Mouse (Mus musculus) heart, embryonic 14.5 days (tissue): ENCODE measurements at regions not wholly inside any gene's neighbourhood (a gene's known extent, or its start where the extent isn't known, plus 50 kb on each side); places are given as distances from the start of the nearest gene placed in this dataset.

Experiments used
- ATAC-seq: fragments of 200-750 bp; cut with Nextera tagmentation; 2 replicates; pipeline ENCODE4 v1.8.0; 2017; ENCODE audit warnings: low read depth, moderate TSS enrichment; ENCODE audit not compliant: insufficient number of reproducible peaks, insufficient read depth, low FRiP score
- H3K27ac ChIP-seq, 2 experiments: fragments of 200-500 bp in 1 of 2; fragments of 300-500 bp in 1 of 2; sonication (generic) in 1 of 2; replicated peaks in 1 of 2; 2 replicates each; pipeline ENCODE4 v1.5.1; 2012 to 2014; ENCODE audit warnings: low read depth in 2 of 2, low read length in 2 of 2, control low read depth in 1 of 2, mild to moderate bottlenecking in 1 of 2, mixed read lengths in 1 of 2; ENCODE audit not compliant: control insufficient read depth in 1 of 2, insufficient read depth in 1 of 2
- H3K27me3 ChIP-seq: fragments of 300-500 bp; sonication (generic); 2 replicates; pipeline ENCODE4 v1.6.1; 2014; ENCODE audit warnings: mild to moderate bottlenecking, low read length, control low read depth; ENCODE audit not compliant: control insufficient read depth, insufficient read depth
- H3K36me3 ChIP-seq: fragments of 300-500 bp; sonication (generic); 2 replicates; pipeline ENCODE4 v1.6.1; 2014; ENCODE audit warnings: mild to moderate bottlenecking, control low read depth, low read length, mixed read lengths; ENCODE audit not compliant: control insufficient read depth, insufficient read depth
- H3K4me1 ChIP-seq, 2 experiments: fragments of 200-500 bp in 1 of 2; fragments of 300-500 bp in 1 of 2; sonication (generic) in 1 of 2; 2 replicates each; pipeline ENCODE4 v1.6.1; 2012 to 2014; ENCODE audit warnings: low read length in 2 of 2, control low read depth in 1 of 2, mixed read lengths in 1 of 2; ENCODE audit not compliant: control insufficient read depth in 2 of 2, insufficient read depth in 2 of 2
- H3K4me2 ChIP-seq: fragments of 300-500 bp; sonication (generic); 2 replicates; pipeline ENCODE4 v1.6.1; 2014; ENCODE audit warnings: mild to moderate bottlenecking, low read length
- H3K4me3 ChIP-seq, 2 experiments: fragments of 200-500 bp in 1 of 2; fragments of 300-500 bp in 1 of 2; sonication (generic) in 1 of 2; 2 replicates each; pipeline ENCODE4 v1.5.1; 2012 to 2014; ENCODE audit warnings: low read length in 2 of 2, mild to moderate bottlenecking in 2 of 2, control low read depth in 1 of 2, low read depth in 1 of 2, moderate library complexity in 1 of 2; ENCODE audit not compliant: control insufficient read depth in 1 of 2, insufficient read depth in 1 of 2
- H3K9ac ChIP-seq: fragments of 300-500 bp; sonication (generic); 2 replicates; pipeline ENCODE4 v1.6.1; 2014; ENCODE audit warnings: mild to moderate bottlenecking, low read length
- H3K9me3 ChIP-seq: fragments of 300-500 bp; sonication (generic); 2 replicates; pipeline ENCODE4 v1.6.1; 2016; ENCODE audit warnings: low read length, control low read depth; ENCODE audit not compliant: control insufficient read depth
- WGBS: fragments of 180-500 bp; shearing (Covaris S2); extraction: QIAGEN DNeasy Blood & Tissue Kit; methylation state at CpG from one replicate; pipeline ENCODE4 v1.1.7; 2014; 5-methylcytosine and 5-hydroxymethylcytosine counted together

GRCm38 (mm10) chr4:72381116-72381515, 180.4 kb upstream of the Tle1 start:
- H3K9me3 ChIP-seq, result no peaks in the 10 kb centered on the region
- no peak overlapping the region for H3K4me3 ChIP-seq
- H3K36me3 ChIP-seq, result no peaks in the 10 kb centered on the region
- peaks cover 14% of the 10 kb centered on the region; the same call in 1 of the 2 replicates for H3K27me3 ChIP-seq
- H3K27ac ChIP-seq, result no peak overlapping the region
- 75% methylated on average over 3 of the region's 3 CpGs for WGBS
- no peak for ATAC-seq
- peaks cover 0 to 5% of the 10 kb centered on the region in 2 experiments; a peak in 2 of 4 replicates for H3K4me1 ChIP-seq
- no peak overlapping the region for H3K4me2 ChIP-seq
- no peak overlapping the region for H3K9ac ChIP-seq

DNA sequence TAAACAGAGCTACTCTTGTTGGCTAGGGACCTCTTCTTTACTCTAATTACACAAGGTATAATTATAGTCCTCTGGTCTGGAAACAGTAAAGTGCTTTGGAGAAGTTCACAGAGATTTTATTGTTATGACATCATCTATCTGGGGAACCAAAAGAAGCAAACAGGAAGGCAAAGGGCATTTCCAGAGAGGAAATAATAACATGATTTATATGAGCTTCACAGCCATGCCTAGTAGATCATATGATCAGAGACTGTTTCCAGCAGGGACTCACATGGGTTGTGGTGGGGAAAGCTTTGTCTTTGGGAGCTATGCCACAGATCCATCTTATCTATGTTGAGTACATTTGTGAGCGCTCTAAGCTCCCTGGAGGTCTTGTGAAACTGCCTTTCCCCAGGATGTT, 178.8 kb upstream of the Tle1 start:
- no peak overlapping the region for H3K4me3 ChIP-seq
- H3K27me3 ChIP-seq, result peaks cover 17% of the 10 kb centered on the region; the same call in 1 of the 2 replicates
- H3K36me3 ChIP-seq, result no peaks in the 10 kb centered on the region
- no peak overlapping the region for H3K9ac ChIP-seq
- WGBS, result 21% methylated on average over 1 of the region's 1 CpGs
- H3K27ac ChIP-seq, result no peak overlapping the region
- H3K4me2 ChIP-seq, result no peak overlapping the region
- ATAC-seq, result no peak
- peaks cover 0 to 3% of the 10 kb centered on the region in 2 experiments; a peak in 2 of 4 replicates for H3K4me1 ChIP-seq
- no peaks in the 10 kb centered on the region for H3K9me3 ChIP-seq

- H3K4me1 ChIP-seq, result peaks cover 0 to 3% of the 10 kb centered on the region in 2 experiments; a peak in 2 of 4 replicates
- H3K4me2 ChIP-seq, result no peak overlapping the region
- H3K27ac ChIP-seq, result no peak overlapping the region
- peaks cover 17% of the 10 kb centered on the region; the same call in 1 of the 2 replicates for H3K27me3 ChIP-seq
- no peak for ATAC-seq
- H3K36me3 ChIP-seq, result no peaks in the 10 kb centered on the region
- no peak overlapping the region for H3K4me3 ChIP-seq
- H3K9ac ChIP-seq, result no peak overlapping the region
- no peaks in the 10 kb centered on the region for H3K9me3 ChIP-seq
These were observed 178.3 kb upstream of the Tle1 start for GRCm38 (mm10) chr4:72379011-72379410.

DNA sequence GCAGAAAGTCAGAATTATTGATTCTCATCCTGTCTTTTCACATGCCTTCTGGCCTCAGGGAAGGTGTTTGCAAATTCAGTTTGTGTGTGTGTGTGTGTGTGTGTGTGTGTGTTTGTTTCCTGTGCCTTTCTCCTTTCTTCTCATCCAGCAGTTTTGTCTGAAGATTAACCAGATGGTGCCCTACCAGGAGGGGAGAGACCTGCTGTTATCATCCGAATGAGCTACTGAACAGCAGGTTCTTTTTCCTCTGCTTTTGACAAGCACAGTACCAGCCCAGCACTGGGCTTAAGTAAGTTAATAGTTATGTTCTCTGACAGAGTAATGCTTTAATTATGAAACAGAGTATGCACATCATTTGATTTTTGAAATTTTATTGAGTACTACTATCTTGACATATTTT, 176.8 kb upstream of the Tle1 start:
- Histone ChIP-seq H3K27ac (no peak overlapping the region), H3K9ac (no peak overlapping the region), H3K4me3 (no peak overlapping the region), H3K27me3 (0 out of 2 replicates have a peak, but pooled peaks cover 8% of the 10 kb centered on the region), H3K4me1 (peaks cover 0 to 3% of the 10 kb centered on the region in 2 experiments; a peak in 2 of 4 replicates), H3K36me3 (no peaks in the 10 kb centered on the region), H3K9me3 (no peaks in the 10 kb centered on the region), H3K4me2 (no peak overlapping the region)
- no peak for ATAC-seq
- 48% methylated on average over 1 of the region's 1 CpGs for WGBS

- Histone ChIP-seq H3K27ac (no peak overlapping the region), H3K9ac (no peak overlapping the region), H3K27me3 (no peaks in the 10 kb centered on the region), H3K36me3 (no peaks in the 10 kb centered on the region), H3K4me3 (no peak overlapping the region), H3K9me3 (no peaks in the 10 kb centered on the region), H3K4me2 (no peak overlapping the region), H3K4me1 (no peaks in the 10 kb centered on the region)
- ATAC-seq, result no peak
- 83% methylated on average over 1 of the region's 1 CpGs for WGBS
These were observed 151.3 kb upstream of the Tle1 start for GRCm38 (mm10) chr4:72351985-72352384.

- Histone ChIP-seq H3K9ac (no peak overlapping the region), H3K4me1 (no peaks in the 10 kb centered on the region), H3K27ac (no peak overlapping the region), H3K36me3 (no peaks in the 10 kb centered on the region), H3K9me3 (no peaks in the 10 kb centered on the region), H3K4me3 (no peak overlapping the region), H3K27me3 (no peaks in the 10 kb centered on the region), H3K4me2 (no peak overlapping the region)
- 76% methylated on average over 3 of the region's 3 CpGs for WGBS
- ATAC-seq, result no peak
These were observed 131.2 kb upstream of the Tle1 start for GRCm38 (mm10) chr4:72331882-72332281.

DNA sequence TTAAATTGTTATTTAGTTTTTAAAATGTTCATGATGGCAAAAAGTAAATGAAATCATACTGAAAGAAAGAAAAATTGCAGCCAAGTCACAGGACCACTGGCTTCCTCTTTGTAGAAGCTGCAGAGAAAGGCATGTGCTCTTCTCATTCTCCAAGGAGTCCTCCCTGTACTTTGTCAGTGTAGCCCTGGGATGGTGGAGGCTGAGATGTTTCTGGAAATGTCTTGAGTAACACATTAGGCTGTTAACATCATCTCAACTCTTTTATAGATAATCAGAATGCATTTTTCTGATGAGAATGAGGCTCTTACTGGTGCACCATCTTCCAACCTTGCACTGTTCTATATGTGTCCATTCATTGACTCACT, 128.3 kb upstream of the Tle1 start:
- Histone ChIP-seq H3K4me2 (no peak overlapping the region), H3K36me3 (no peaks in the 10 kb centered on the region), H3K27ac (no peak overlapping the region), H3K4me1 (no peaks in the 10 kb centered on the region), H3K27me3 (no peaks in the 10 kb centered on the region), H3K9ac (no peak overlapping the region), H3K4me3 (no peak overlapping the region), H3K9me3 (no peaks in the 10 kb centered on the region)
- ATAC-seq, result no peak

DNA sequence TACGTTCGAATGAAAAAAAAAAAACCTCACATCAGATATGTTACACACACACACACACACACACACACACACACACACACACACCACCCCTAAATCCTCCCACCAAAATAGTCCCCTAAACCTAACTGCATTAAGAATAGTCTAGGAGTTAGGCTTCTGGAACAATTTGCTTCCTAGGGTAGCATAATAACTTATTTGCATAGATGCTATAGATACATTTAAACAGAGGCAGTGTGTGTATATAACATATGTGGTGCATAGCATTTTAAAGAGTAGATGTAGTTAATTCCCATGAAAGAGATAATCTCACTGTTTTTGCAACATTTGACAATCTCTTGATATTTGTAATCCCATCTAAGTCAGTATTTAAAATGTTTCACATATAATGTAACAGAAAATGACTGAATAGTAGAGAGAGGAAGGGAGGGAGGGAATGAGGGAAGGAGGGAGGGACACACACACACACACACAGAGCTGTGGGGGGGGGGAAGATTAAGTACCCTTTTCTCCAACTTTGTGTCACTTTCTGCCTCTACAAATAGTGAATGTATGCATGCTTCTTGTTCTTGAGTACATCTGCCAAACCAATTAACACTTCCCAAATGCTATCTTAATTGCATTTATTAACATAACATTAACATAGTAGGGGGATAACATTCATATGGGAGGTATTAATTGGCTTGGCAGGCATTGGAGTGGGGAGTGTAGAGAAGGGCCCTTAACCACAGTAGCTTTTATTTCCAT, 127.7 kb upstream of the Tle1 start:
- Histone ChIP-seq H3K9me3 (no peaks in the 10 kb centered on the region), H3K4me2 (no peak overlapping the region), H3K9ac (no peak overlapping the region), H3K27ac (no peak overlapping the region), H3K4me3 (no peak overlapping the region), H3K4me1 (no peaks in the 10 kb centered on the region), H3K27me3 (no peaks in the 10 kb centered on the region), H3K36me3 (no peaks in the 10 kb centered on the region)
- ATAC-seq, result no peak
- WGBS, result 86% methylated on average over 2 of the region's 2 CpGs
